Mouse (Mus musculus) heart, postnatal 0 days (tissue): ENCODE measurements around the gene Cebpb.

Experiments
- CTCF ChIP-seq: IDR thresholded peaks from 2 replicates; pipeline ENCODE4 v1.5.1; 2016; ENCODE audit warnings: antibody characterized with exemption, control low read depth, low read depth
- EP300 ChIP-seq: IDR thresholded peaks from 2 replicates; pipeline ENCODE4 v1.6.1; 2016; ENCODE audit warnings: antibody characterized with exemption, low read depth

- no peak for TF ChIP-seq CTCF
- TF ChIP-seq EP300 = no peak
These were observed 19.7 kb downstream of the Cebpb start for GRCm38 (mm10) chr2:167708373-167708772.
